Mouse (Mus musculus): ENCODE data around the gene Fjx1. TPM values are rescaled to one million over a fixed set of nuclear protein-coding genes. Genes with fewer than 3 reads are reported as not detected.

The Fjx1 gene
- polyA plus RNA-seq, 1 experiment from 2014 or later, result 12.2 TPM

DNA sequence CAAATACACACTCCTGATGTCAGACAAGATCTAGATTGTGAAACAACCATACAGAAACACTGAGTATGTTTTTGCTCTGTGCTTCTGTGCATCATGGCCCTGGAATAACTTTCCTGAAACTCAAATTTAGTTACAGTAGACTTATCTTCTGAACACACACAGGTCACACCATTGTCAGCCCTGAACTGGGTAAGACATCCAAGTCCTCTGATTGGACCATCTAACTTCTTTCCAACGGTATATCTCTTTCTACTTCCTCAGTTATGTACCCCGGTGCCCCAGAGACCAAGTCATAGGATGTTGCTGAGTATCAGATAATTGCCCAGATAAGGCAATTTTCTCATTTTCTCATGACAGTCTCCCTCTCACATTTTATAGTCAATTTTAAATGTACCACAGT lies 39.6 kb downstream of the Fjx1 start:
- H3K9me3 ChIP-seq (replicated peaks; ENCODE audit: control insufficient read depth, low read length), result no peaks in the 10 kb centered on the region
- H3K36me3 ChIP-seq (replicated peaks; ENCODE audit: control insufficient read depth, insufficient read depth, low read depth, low read length), result no peaks in the 10 kb centered on the region
- WGBS, result 84% methylated on average over 2 of the region's 2 CpGs
- H3K4me1 ChIP-seq (ENCODE audit: control insufficient read depth, insufficient read depth, low read length), result peaks cover 3% of the 10 kb centered on the region
- DNase-seq (ENCODE audit: low spot score) (no peak), ATAC-seq (replicated peaks; ENCODE audit: insufficient number of reproducible peaks, low FRiP score, low TSS enrichment, low read depth) (no peak)
- no peak overlapping the region for H3K4me3 ChIP-seq (ENCODE audit: low read depth, low read length)
- no peak overlapping the region for H3K9ac ChIP-seq (replicated peaks; ENCODE audit: low read length)
- no peak overlapping the region for H3K27ac ChIP-seq (replicated peaks; ENCODE audit: low read depth, low read length)
- H3K27me3 ChIP-seq (ENCODE audit: control insufficient read depth, insufficient read depth, low read length), result no peaks in the 10 kb centered on the region
- H3K4me2 ChIP-seq (ENCODE audit: low read depth, low read length), result no peak overlapping the region

DNA sequence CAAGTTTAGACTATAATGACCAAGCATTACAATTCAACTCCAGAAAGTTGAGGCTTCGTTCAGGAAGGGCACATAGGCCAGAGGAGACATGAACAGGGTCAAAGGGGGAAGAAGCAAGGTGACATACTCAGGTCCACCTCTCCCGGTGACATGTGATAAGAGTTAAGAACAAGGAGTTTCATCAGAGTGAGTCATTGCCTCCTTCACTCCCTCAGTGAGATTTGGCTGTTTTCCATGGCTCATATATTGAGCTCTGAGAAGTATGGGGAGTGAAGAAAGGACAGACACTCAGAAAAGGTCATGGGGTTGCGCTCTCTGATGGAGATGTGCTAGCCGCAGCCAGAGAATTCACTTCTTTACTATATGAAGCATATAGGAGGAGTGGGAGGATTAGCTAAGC lies 41.7 kb downstream of the Fjx1 start:
- ATAC-seq (replicated peaks; ENCODE audit: insufficient number of reproducible peaks, low FRiP score, low TSS enrichment, low read depth) (no peak), DNase-seq (ENCODE audit: low spot score) (no peak)
- no peak overlapping the region for H3K4me2 ChIP-seq (ENCODE audit: low read depth, low read length)
- H3K9ac ChIP-seq (replicated peaks; ENCODE audit: low read length), result no peak overlapping the region
- no peaks in the 10 kb centered on the region for H3K36me3 ChIP-seq (replicated peaks; ENCODE audit: control insufficient read depth, insufficient read depth, low read depth, low read length)
- no peaks in the 10 kb centered on the region for H3K27me3 ChIP-seq (ENCODE audit: control insufficient read depth, insufficient read depth, low read length)
- H3K9me3 ChIP-seq (replicated peaks; ENCODE audit: control insufficient read depth, low read length), result no peaks in the 10 kb centered on the region
- peaks cover 3% of the 10 kb centered on the region for H3K4me1 ChIP-seq (ENCODE audit: control insufficient read depth, insufficient read depth, low read length)
- no peak overlapping the region for H3K27ac ChIP-seq (replicated peaks; ENCODE audit: low read depth, low read length)
- 81% methylated on average over 4 of the region's 4 CpGs for WGBS
- no peak overlapping the region for H3K4me3 ChIP-seq (ENCODE audit: low read depth, low read length)

DNA sequence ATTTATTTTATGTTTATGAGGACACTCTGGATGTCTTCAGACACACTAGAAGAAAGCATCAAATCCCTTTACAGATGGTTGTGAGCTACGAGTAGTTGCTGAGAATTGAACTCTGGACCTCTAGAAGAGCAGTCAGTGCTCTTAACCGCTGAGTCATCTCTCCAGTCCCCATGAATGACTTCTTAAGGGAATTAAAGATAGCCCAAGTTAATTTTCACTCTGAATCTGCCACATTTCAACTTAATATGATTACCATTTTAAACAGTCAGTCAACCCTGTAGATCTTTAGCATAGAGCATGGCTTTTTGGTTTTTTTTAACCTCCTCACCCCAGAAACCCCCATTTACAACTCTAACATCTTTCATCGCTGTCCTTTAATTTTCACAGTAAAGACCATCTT lies 42.6 kb downstream of the Fjx1 start:
- H3K9ac ChIP-seq (replicated peaks; ENCODE audit: low read length), result no peak overlapping the region
- no peaks in the 10 kb centered on the region for H3K9me3 ChIP-seq (replicated peaks; ENCODE audit: control insufficient read depth, low read length)
- H3K4me3 ChIP-seq (ENCODE audit: low read depth, low read length), result no peak overlapping the region
- ATAC-seq (replicated peaks; ENCODE audit: insufficient number of reproducible peaks, low FRiP score, low TSS enrichment, low read depth) (no peak), DNase-seq (ENCODE audit: low spot score) (no peak)
- peaks cover 3% of the 10 kb centered on the region for H3K4me1 ChIP-seq (ENCODE audit: control insufficient read depth, insufficient read depth, low read length)
- no peaks in the 10 kb centered on the region for H3K36me3 ChIP-seq (replicated peaks; ENCODE audit: control insufficient read depth, insufficient read depth, low read depth, low read length)
- no peaks in the 10 kb centered on the region for H3K27me3 ChIP-seq (ENCODE audit: control insufficient read depth, insufficient read depth, low read length)
- no peak overlapping the region for H3K27ac ChIP-seq (replicated peaks; ENCODE audit: low read depth, low read length)
- WGBS, result 86% methylated on average over 3 of the region's 3 CpGs
- no peak overlapping the region for H3K4me2 ChIP-seq (ENCODE audit: low read depth, low read length)

DNA sequence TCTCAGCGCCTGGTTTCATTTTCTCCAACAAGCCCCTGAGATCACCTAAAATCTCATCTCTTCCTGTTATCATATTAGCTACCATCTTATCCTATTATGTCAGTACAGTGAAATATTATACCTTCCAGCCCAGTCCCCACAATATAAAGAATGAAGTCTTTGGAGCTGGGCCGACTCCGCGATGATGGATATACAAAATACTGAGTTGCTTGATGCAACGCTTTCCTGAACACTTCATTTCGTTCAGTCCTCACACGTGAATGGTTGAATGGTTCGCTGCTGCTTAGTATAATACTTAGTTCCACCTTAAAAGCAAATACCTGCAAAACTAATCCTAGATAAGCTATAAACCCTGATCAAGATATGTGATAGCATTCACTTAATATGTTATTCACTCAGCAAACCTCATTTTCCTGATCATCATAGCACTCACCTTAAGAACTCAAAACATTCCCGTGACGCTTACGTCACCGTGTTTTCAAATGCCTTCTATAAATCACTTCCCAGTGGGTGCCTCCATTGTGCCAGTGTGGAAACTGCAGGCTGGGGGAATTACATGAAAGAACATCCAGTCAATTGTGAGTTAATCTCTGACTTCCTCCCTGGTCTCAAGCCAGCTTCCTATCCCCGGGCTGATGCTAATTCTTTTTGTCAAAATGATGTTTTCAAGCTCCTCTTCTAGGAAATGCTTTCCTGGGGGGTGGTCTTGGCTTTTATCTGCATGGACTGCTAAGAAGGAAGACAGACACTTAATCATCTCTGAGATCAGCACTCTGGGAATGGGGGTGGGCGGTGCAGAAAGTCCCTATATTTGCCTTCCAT lies 44.7 kb downstream of the Fjx1 start, which contains the start of gene Trim44:
Gene Trim44 (minus strand): TSS at position 466 of the 822 bp plus-strand sequence.
- no peak within 1 kb of the TSS for H3K27ac ChIP-seq (replicated peaks; ENCODE audit: low read depth, low read length)
- peak; percentile 58 for DNase-seq (ENCODE audit: low spot score)

DNA sequence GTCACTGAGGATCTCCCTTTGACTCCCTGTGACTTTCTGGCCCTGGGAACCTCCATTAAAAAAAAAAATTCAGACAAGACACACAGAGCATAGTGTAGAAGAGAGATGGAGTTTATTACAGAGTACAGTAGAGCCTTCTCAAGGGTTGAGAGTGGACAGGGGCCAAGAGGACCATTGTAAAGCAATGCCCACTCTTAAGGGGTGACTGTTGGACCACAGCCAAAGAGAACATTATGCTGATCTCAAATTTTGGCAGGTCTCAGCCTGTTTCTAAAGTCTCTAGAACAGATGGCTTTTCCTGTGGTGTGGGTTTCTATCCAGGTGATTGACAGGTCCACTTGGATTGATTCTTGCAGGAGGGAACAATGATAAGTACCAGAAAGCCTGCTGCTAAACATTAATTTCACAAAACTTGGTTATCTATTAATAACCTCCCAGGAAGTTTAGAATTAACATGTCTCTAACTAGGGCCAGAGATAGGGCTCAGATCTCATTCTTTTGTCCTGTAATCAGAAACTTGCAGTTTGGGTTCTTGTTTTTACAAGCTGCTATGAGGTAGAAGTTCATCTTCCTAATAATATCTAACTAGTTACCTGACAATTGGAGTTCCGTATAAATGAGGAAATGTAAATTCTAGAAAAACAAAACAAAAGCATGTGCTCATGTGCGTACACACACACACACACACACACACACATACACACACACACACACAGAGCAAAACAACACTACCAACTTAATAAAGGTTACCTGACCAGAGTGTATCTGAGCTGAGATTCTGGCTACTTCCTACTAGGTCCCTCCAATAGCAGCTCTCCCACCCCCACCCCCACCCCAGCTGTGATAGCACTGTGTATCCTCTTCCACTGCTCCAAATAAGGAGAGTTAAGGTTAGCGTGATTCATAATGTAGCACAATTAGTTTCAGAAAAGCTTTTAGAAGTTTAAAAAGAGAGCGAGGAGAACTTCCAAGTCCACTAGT lies 45.7 kb downstream of the Fjx1 start:
- H3K36me3 ChIP-seq (replicated peaks; ENCODE audit: control insufficient read depth, insufficient read depth, low read depth, low read length), result no peaks in the 10 kb centered on the region
- WGBS, result 78% methylated on average over 4 of the region's 4 CpGs
- H3K4me2 ChIP-seq (ENCODE audit: low read depth, low read length), result no peak overlapping the region
- H3K27me3 ChIP-seq (ENCODE audit: control insufficient read depth, insufficient read depth, low read length), result no peaks in the 10 kb centered on the region
- no peak overlapping the region for H3K27ac ChIP-seq (replicated peaks; ENCODE audit: low read depth, low read length)
- no peak for ATAC-seq (replicated peaks; ENCODE audit: insufficient number of reproducible peaks, low FRiP score, low TSS enrichment, low read depth)
- DNase-seq (ENCODE audit: low spot score), result no peak
- no peak overlapping the region for H3K9ac ChIP-seq (replicated peaks; ENCODE audit: low read length)
- no peak overlapping the region for H3K4me3 ChIP-seq (ENCODE audit: low read depth, low read length)
- no peaks in the 10 kb centered on the region for H3K9me3 ChIP-seq (replicated peaks; ENCODE audit: control insufficient read depth, low read length)
- peaks cover 3% of the 10 kb centered on the region for H3K4me1 ChIP-seq (ENCODE audit: control insufficient read depth, insufficient read depth, low read length)

More for the DNA sequence above, 44.7 kb downstream of the Fjx1 start, which contains the start of gene Trim44:
- H3K9me3 ChIP-seq (replicated peaks; ENCODE audit: control insufficient read depth, low read length), result no peaks in the 10 kb centered on the region
- peaks cover 3% of the 10 kb centered on the region for H3K4me1 ChIP-seq (ENCODE audit: control insufficient read depth, insufficient read depth, low read length)
- no peaks in the 10 kb centered on the region for H3K36me3 ChIP-seq (replicated peaks; ENCODE audit: control insufficient read depth, insufficient read depth, low read depth, low read length)
- no peak within 1 kb of the TSS for H3K9ac ChIP-seq (replicated peaks; ENCODE audit: low read length)
- no peaks in the 10 kb centered on the region for H3K27me3 ChIP-seq (ENCODE audit: control insufficient read depth, insufficient read depth, low read length)
- WGBS, result 35% methylated on average over 14 of the region's 14 CpGs
- no peak within 1 kb of the TSS for H3K4me2 ChIP-seq (ENCODE audit: low read depth, low read length)
- no peak within 1 kb of the TSS for H3K4me3 ChIP-seq (ENCODE audit: low read depth, low read length)
- peak; percentile 20; the same call in 1 of the 2 replicates for ATAC-seq (replicated peaks; ENCODE audit: insufficient number of reproducible peaks, low FRiP score, low TSS enrichment, low read depth)

DNA sequence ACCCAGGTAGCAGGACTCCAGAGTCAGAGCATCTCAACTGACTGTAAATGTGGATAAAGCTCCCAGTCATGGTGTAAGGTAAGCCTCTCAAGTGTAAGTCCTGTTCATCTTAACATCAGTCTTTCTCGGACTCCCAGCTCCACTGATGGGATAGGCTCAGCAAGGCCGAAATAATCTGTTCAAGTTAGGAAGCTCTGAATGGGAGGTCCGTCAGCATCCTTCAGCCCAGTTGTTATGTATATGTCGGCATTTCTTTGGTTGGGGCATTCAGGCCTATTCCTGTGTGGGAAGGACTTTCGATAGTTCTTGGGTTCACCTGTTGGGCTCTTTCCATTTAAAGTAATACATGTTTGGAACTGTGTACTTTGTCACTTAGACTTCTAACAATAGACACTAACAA lies 48.3 kb downstream of the Fjx1 start:
- no peaks in the 10 kb centered on the region for H3K27me3 ChIP-seq (ENCODE audit: control insufficient read depth, insufficient read depth, low read length)
- peaks cover 3% of the 10 kb centered on the region for H3K4me1 ChIP-seq (ENCODE audit: control insufficient read depth, insufficient read depth, low read length)
- no peak overlapping the region for H3K27ac ChIP-seq (replicated peaks; ENCODE audit: low read depth, low read length)
- H3K9ac ChIP-seq (replicated peaks; ENCODE audit: low read length), result no peak overlapping the region
- H3K9me3 ChIP-seq (replicated peaks; ENCODE audit: control insufficient read depth, low read length), result no peaks in the 10 kb centered on the region
- ATAC-seq (replicated peaks; ENCODE audit: insufficient number of reproducible peaks, low FRiP score, low TSS enrichment, low read depth) (no peak), DNase-seq (ENCODE audit: low spot score) (no peak)
- H3K4me2 ChIP-seq (ENCODE audit: low read depth, low read length), result no peak overlapping the region
- H3K36me3 ChIP-seq (replicated peaks; ENCODE audit: control insufficient read depth, insufficient read depth, low read depth, low read length), result no peaks in the 10 kb centered on the region
- WGBS, result 82% methylated on average over 5 of the region's 5 CpGs
- H3K4me3 ChIP-seq (ENCODE audit: low read depth, low read length), result no peak overlapping the region

DNA sequence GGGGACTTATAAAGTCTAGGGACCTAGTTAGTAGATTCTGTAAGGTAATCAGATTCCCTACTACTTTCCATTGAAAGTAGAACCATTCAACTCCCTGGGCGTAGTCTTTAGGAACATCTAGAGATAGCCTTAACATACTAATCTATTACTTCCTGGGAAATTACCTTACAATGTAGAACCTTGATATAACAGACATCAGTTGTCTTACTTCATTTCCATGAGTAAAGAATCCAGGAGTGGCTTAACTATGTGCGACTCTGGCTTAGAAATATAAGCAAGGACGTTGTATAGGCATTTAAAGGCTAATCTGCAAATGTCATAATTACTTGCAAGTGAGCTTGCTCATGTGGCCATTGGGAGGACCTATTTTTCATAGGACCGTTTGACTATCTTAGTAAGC lies 49.0 kb downstream of the Fjx1 start:
- whole genome bisulfite sequencing, result 81% methylated on average over 4 of the region's 4 CpGs
- H3K9me3 ChIP-seq (replicated peaks; ENCODE audit: control insufficient read depth, low read length), result no peaks in the 10 kb centered on the region
- no peak overlapping the region for H3K27ac ChIP-seq (replicated peaks; ENCODE audit: low read depth, low read length)
- ATAC-seq (replicated peaks; ENCODE audit: insufficient number of reproducible peaks, low FRiP score, low TSS enrichment, low read depth), result no peak
- no peak overlapping the region for H3K9ac ChIP-seq (replicated peaks; ENCODE audit: low read length)
- no peak overlapping the region for H3K4me2 ChIP-seq (ENCODE audit: low read depth, low read length)
- no peak for DNase-seq (ENCODE audit: low spot score)
- H3K4me1 ChIP-seq (ENCODE audit: control insufficient read depth, insufficient read depth, low read length), result peaks cover 3% of the 10 kb centered on the region
- no peaks in the 10 kb centered on the region for H3K36me3 ChIP-seq (replicated peaks; ENCODE audit: control insufficient read depth, insufficient read depth, low read depth, low read length)
- H3K27me3 ChIP-seq (ENCODE audit: control insufficient read depth, insufficient read depth, low read length), result no peaks in the 10 kb centered on the region
- H3K4me3 ChIP-seq (ENCODE audit: low read depth, low read length), result no peak overlapping the region

DNA sequence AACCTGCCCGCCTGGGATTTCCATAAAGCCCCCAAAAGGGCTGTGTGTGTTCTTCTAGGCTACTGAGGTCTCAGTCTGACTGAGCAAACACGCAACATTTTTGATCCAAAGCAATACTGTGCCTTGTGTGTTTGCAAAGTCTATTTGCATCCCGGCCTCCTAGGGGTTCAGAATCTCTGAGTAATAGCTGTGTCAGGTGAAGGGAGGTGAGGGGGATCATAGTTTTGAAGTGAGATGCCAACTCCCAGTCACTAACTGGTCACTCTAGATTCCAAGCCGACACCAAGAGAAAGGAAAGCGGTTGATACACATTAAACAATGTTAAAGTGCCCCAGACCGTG lies 51.0 kb downstream of the Fjx1 start:
- Histone ChIP-seq H3K4me2 (ENCODE audit: low read depth, low read length) (peak overlapping the region; percentile 86), H3K27me3 (ENCODE audit: control insufficient read depth, insufficient read depth, low read length) (no peaks in the 10 kb centered on the region), H3K36me3 (replicated peaks; ENCODE audit: control insufficient read depth, insufficient read depth, low read depth, low read length) (no peaks in the 10 kb centered on the region), H3K9me3 (replicated peaks; ENCODE audit: control insufficient read depth, low read length) (no peaks in the 10 kb centered on the region), H3K4me1 (ENCODE audit: control insufficient read depth, insufficient read depth, low read length) (no peaks in the 10 kb centered on the region), H3K4me3 (ENCODE audit: low read depth, low read length) (peak overlapping the region; percentile 65), H3K27ac (replicated peaks; ENCODE audit: low read depth, low read length) (peak overlapping the region; percentile 84), H3K9ac (replicated peaks; ENCODE audit: low read length) (peak overlapping the region; percentile 92)
- ATAC-seq (replicated peaks; ENCODE audit: insufficient number of reproducible peaks, low FRiP score, low TSS enrichment, low read depth) (no peak), DNase-seq (ENCODE audit: low spot score) (no peak)
- WGBS, result 19% methylated on average over 6 of the region's 6 CpGs
